Comparison of ENCODE assay signal across 28 mouse cellular contexts in genomic region chr8:118431731-118432440, GRCm38 (mm10).
A peak's percentile ranks its signal among the peaks of the same experiment; 100 is the strongest.
DNase-seq lines count a peak whose midpoint lies in the region; ATAC-seq lines count a peak whose summit lies in the region.
"Had no signal": no experiment of that assay in that cellular context is flagged by ENCODE, and none has a peak within 500 bp of the region (broad histone marks: within the 10 kb centered on the region; RNA-seq: fewer than 3 reads in every experiment).

No protein-coding gene starts in this region.

- H3K4me3 ChIP-seq in megakaryocyte, embryonic 14.5 days (replicated peaks), result peak overlapping the region; percentile 28
- H3K4me3 ChIP-seq: embryonic facial prominence, embryonic 10.5 days; embryonic facial prominence, embryonic 13.5 days; erythroblast, embryonic 14.5 days; forebrain, embryonic 12.5 days; forebrain, embryonic 15.5 days; heart, embryonic 15.5 days; hindbrain, embryonic 10.5 days had no signal

- H3K36me3 ChIP-seq in megakaryocyte, embryonic 14.5 days (replicated peaks; ENCODE audit: low read length), result no peaks in the 10 kb centered on the region
- H3K36me3 ChIP-seq: embryonic facial prominence, embryonic 10.5 days; embryonic facial prominence, embryonic 13.5 days; forebrain, embryonic 12.5 days; forebrain, embryonic 15.5 days; G1E; heart, embryonic 15.5 days; hindbrain, embryonic 10.5 days had no signal

- H3K27me3 ChIP-seq in megakaryocyte, embryonic 14.5 days (replicated peaks), result no peaks in the 10 kb centered on the region
- H3K27me3 ChIP-seq: CH12.LX; embryonic facial prominence, embryonic 13.5 days; forebrain, embryonic 12.5 days; forebrain, embryonic 15.5 days; heart, embryonic 15.5 days; Patski had no signal

- H3K4me1 ChIP-seq in megakaryocyte, embryonic 14.5 days, result no peaks in the 10 kb centered on the region
- H3K4me1 ChIP-seq: embryonic facial prominence, embryonic 10.5 days; embryonic facial prominence, embryonic 13.5 days; heart, embryonic 15.5 days; hindbrain, embryonic 10.5 days had no signal

- no peak for ATAC-seq in cerebellum, adult (ENCODE audit: insufficient number of reproducible peaks, low FRiP score, low TSS enrichment)
- ATAC-seq in megakaryocyte, adult 5-6 weeks (ENCODE audit: poor library complexity, severe bottlenecking), result no peak
- ATAC-seq: forebrain, embryonic 15.5 days; intestine, postnatal 0 days; Patski had no signal

- peaks cover 84% of the 10 kb centered on the region for H3K9me3 ChIP-seq in megakaryocyte, embryonic 14.5 days
- H3K9me3 ChIP-seq: embryonic facial prominence, embryonic 10.5 days; embryonic facial prominence, embryonic 13.5 days; forebrain, embryonic 12.5 days; forebrain, embryonic 15.5 days; heart, embryonic 15.5 days; hindbrain, embryonic 10.5 days had no signal

- DNase-seq in cerebellum, postnatal 14 days, result peak; percentile 17 to 18
- DNase-seq in heart, adult 11 months, result peak; percentile 92
- DNase-seq in heart, adult 8-10 months (ENCODE audit: low spot score), result no peak
- DNase-seq in thymus, postnatal 4 days, result peak; percentile 27
- no peak for DNase-seq in thymus, postnatal 36 days
- DNase-seq: adrenal gland, postnatal 10 days; adrenal gland, postnatal 36 days; B cell, adult 2 months; cerebellum, adult 11-12 months; cerebellum, adult 8-10 months; gastrocnemius, postnatal 14 days; heart, postnatal 10 days; heart, postnatal 36 days; kidney, adult 2 months had no signal

Comparison
In these comparisons a context has a peak if more than half of its experiments do, and no peak if none do; other contexts are left out.
1. DNase-seq: peak in cerebellum, postnatal 14 days (2 of 2), heart, adult 11 months (single experiment) and thymus, postnatal 4 days (single experiment); none in heart, adult 8-10 months (single experiment) and thymus, postnatal 36 days (0 of 2).